Mouse (Mus musculus): Measurements from ENCODE around the gene Ccdc43.

GRCm38 (mm10) chr11:102695289-102695688 is 2.3 kb downstream of the Ccdc43 start:
- TF ChIP-seq EP300 (IDR thresholded peaks at IDR 0.05; ENCODE audit: low read depth) (no peak), CTCF (IDR thresholded peaks at IDR 0.05; ENCODE audit: low read depth) (no peak)

Measured in heart, postnatal 0 days (tissue).